Mouse (Mus musculus): Measurements from ENCODE around the gene Zbtb20.

GRCm38 (mm10) chr16:43393382-43393781, 517.7 kb downstream of the Zbtb20 start:
- TF ChIP-seq POLR2A (IDR thresholded peaks at IDR 0.05; ENCODE audit: control insufficient read depth, low read depth, low read length) (no peak), CTCF (IDR thresholded peaks at IDR 0.05; ENCODE audit: control insufficient read depth, insufficient read depth, insufficient replicate concordance, low read depth, low read length) (no peak)
